Mouse (Mus musculus) limb, embryonic 15.5 days (tissue): ENCODE results near the gene Arl5c. TPM values are rescaled to one million over a fixed set of nuclear protein-coding genes. Genes with fewer than 3 reads are reported as not detected.

ENCODE experiments used
- ATAC-seq: fragments of 200-750 bp; cut with Nextera tagmentation; 2 replicates; pipeline ENCODE4 v1.8.0; 2017; ENCODE audit warnings: low read depth, moderate TSS enrichment; ENCODE audit not compliant: insufficient number of reproducible peaks, low FRiP score, low TSS enrichment
- H3K27ac ChIP-seq: fragments of 300-500 bp; sonication (generic); 2 replicates; pipeline ENCODE4 v1.5.1; 2015; ENCODE audit warnings: moderate library complexity, mild to moderate bottlenecking, inconsistent platforms
- H3K27me3 ChIP-seq: fragments of 300-500 bp; sonication (generic); 2 replicates; pipeline ENCODE4 v1.6.1; 2015; ENCODE audit warnings: inconsistent platforms
- H3K36me3 ChIP-seq: fragments of 300-500 bp; sonication (generic); 2 replicates; pipeline ENCODE4 v1.6.1; 2015; ENCODE audit warnings: inconsistent platforms
- H3K4me1 ChIP-seq: fragments of 300-500 bp; sonication (generic); 2 replicates; pipeline ENCODE4 v1.6.1; 2015; ENCODE audit warnings: inconsistent platforms
- H3K4me2 ChIP-seq: fragments of 300-500 bp; sonication (generic); 2 replicates; pipeline ENCODE4 v1.6.1; 2015; ENCODE audit warnings: mild to moderate bottlenecking, inconsistent platforms
- H3K4me3 ChIP-seq: fragments of 300-500 bp; sonication (generic); 2 replicates; pipeline ENCODE4 v1.5.1; 2015; ENCODE audit warnings: mild to moderate bottlenecking, inconsistent platforms
- H3K9ac ChIP-seq: fragments of 300-500 bp; sonication (generic); 2 replicates; pipeline ENCODE4 v1.6.1; 2015; ENCODE audit warnings: inconsistent platforms
- H3K9me3 ChIP-seq: fragments of 300-500 bp; sonication (generic); 2 replicates; pipeline ENCODE4 v1.6.1; 2016; ENCODE audit warnings: inconsistent platforms
- WGBS: fragments of 180-500 bp; shearing (Covaris S2); methylation state at CpG from one replicate; pipeline ENCODE4 v1.1.7; 2015; 5-methylcytosine and 5-hydroxymethylcytosine counted together
- polyA plus RNA-seq: library from polyadenylated mRNA; unstranded; fragments of >200 nt; fragmentation: Nextera tagmentation; extraction: Ambion mirVana; gene quantifications from 2 replicates; pipeline ENCODE4 v1.2.1, GENCODE M21; 2015

Gene Arl5c
- polyA plus RNA-seq, 1 experiment from 2014 or later = 16.4 TPM

DNA sequence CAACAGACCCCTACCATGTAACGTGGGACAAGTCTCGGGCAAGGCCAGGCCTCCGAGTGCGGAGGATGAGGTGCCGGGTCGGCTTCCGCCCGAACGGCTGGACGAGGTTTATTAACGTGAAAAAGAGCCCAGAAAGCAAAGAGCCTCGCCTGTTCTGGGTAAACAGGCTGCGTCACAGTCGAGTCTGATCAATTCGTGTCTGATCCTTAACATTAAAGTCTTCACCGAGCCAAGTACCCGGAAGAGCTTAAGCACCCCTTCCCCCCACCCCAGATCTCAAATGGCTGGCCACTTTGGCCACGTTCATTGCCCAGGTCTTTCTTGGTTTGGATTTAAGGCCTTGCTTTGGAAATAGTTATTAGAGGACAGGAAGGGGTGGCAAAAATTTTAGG, 31.3 kb upstream of the Arl5c start:
- WGBS = under 1% methylated on average over 18 of the region's 18 CpGs
- peaks cover 35% of the 10 kb centered on the region for H3K36me3 ChIP-seq
- no peak for ATAC-seq
- H3K9me3 ChIP-seq = no peaks in the 10 kb centered on the region
- H3K4me3 ChIP-seq = peak overlapping the region; percentile 83
- peak overlapping the region; percentile 87 for H3K27ac ChIP-seq
- peak overlapping the region; percentile 67 for H3K4me2 ChIP-seq
- H3K27me3 ChIP-seq = no peaks in the 10 kb centered on the region
- H3K9ac ChIP-seq = peak overlapping the region; percentile 99
- peaks cover 14% of the 10 kb centered on the region for H3K4me1 ChIP-seq

GRCm38 (mm10) chr11:98026570-98027296, 30.8 kb upstream of the Arl5c start, which contains the start of gene Rpl19:
Gene Rpl19, plus strand, starts transcription at chr11:98026710.
- Histone ChIP-seq H3K4me2 (peak within 1 kb of the TSS; percentile 67), H3K27me3 (no peaks in the 10 kb centered on the region), H3K4me3 (peak within 1 kb of the TSS; percentile 83), H3K36me3 (peaks cover 35% of the 10 kb centered on the region), H3K9ac (peak within 1 kb of the TSS; percentile 99), H3K27ac (peak within 1 kb of the TSS; percentile 87), H3K4me1 (peaks cover 18% of the 10 kb centered on the region), H3K9me3 (no peaks in the 10 kb centered on the region)
- ATAC-seq = peak; percentile 75
- WGBS = under 1% methylated on average over 67 of the region's 69 CpGs

- Histone ChIP-seq H3K4me3 (peak overlapping the region; percentile 83), H3K27ac (peak overlapping the region; percentile 87), H3K4me1 (peaks cover 23% of the 10 kb centered on the region), H3K9me3 (no peaks in the 10 kb centered on the region), H3K27me3 (no peaks in the 10 kb centered on the region), H3K9ac (peak overlapping the region; percentile 99), H3K4me2 (peak overlapping the region; percentile 67), H3K36me3 (peaks cover 33% of the 10 kb centered on the region)
- no peak for ATAC-seq
- 6% methylated on average over 15 of the region's 15 CpGs for WGBS
Observed at GRCm38 (mm10) chr11:98026248-98026569, 30.2 kb upstream of the Arl5c start.

- no peak overlapping the region for H3K27ac ChIP-seq
- 86% methylated on average over 3 of the region's 3 CpGs for WGBS
- no peak overlapping the region for H3K4me3 ChIP-seq
- peaks cover 16% of the 10 kb centered on the region for H3K36me3 ChIP-seq
- H3K4me1 ChIP-seq = peaks cover 38% of the 10 kb centered on the region
- H3K9me3 ChIP-seq = no peaks in the 10 kb centered on the region
- H3K4me2 ChIP-seq = no peak overlapping the region
- no peak overlapping the region for H3K9ac ChIP-seq
- no peak for ATAC-seq
- H3K27me3 ChIP-seq = no peaks in the 10 kb centered on the region
Observed at GRCm38 (mm10) chr11:98024516-98024915, 28.5 kb upstream of the Arl5c start.

- WGBS = under 1% methylated on average over 49 of the region's 52 CpGs
Observed at GRCm38 (mm10) chr11:98022555-98023371, 26.8 kb upstream of the Arl5c start, which contains the start of gene Cacnb1. Gene Cacnb1, minus strand, starts transcription at chr11:98023034.

DNA sequence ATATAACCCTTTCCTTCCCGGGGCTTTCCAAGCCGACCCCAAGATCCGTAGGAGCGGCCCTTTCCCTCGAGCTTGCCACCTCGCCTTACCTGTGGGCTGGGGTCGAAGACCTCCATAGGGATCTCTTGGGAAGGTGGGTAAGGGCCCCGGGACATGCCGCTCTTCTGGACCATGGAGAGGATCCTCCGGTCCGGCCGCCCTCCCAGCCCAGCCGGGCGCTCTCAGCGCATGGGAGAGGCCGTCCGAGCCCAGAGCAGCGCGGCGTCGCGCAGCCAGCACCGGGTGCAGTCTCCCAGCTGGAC, 26.2 kb upstream of the Arl5c start:
- WGBS = under 1% methylated on average over 23 of the region's 23 CpGs
- H3K27me3 ChIP-seq = no peaks in the 10 kb centered on the region
- H3K9ac ChIP-seq = peak overlapping the region; percentile 80
- H3K4me2 ChIP-seq = peak overlapping the region; percentile 84
- peak overlapping the region; percentile 88 for H3K4me3 ChIP-seq
- H3K27ac ChIP-seq = peak overlapping the region; percentile 91
- ATAC-seq = no peak
- peaks cover 14% of the 10 kb centered on the region for H3K36me3 ChIP-seq
- H3K4me1 ChIP-seq = peaks cover 45% of the 10 kb centered on the region
- no peaks in the 10 kb centered on the region for H3K9me3 ChIP-seq

More at GRCm38 (mm10) chr11:98022555-98023371, 26.8 kb upstream of the Arl5c start, which contains the start of gene Cacnb1:
- Histone ChIP-seq H3K27me3 (no peaks in the 10 kb centered on the region), H3K9me3 (no peaks in the 10 kb centered on the region), H3K4me3 (peak within 1 kb of the TSS; percentile 88), H3K9ac (peak within 1 kb of the TSS; percentile 80), H3K27ac (peak within 1 kb of the TSS; percentile 91), H3K4me2 (peak within 1 kb of the TSS; percentile 84), H3K4me1 (peaks cover 49% of the 10 kb centered on the region), H3K36me3 (peaks cover 8% of the 10 kb centered on the region)
- ATAC-seq = peak; percentile 40; the same call in 1 of the 2 replicates

DNA sequence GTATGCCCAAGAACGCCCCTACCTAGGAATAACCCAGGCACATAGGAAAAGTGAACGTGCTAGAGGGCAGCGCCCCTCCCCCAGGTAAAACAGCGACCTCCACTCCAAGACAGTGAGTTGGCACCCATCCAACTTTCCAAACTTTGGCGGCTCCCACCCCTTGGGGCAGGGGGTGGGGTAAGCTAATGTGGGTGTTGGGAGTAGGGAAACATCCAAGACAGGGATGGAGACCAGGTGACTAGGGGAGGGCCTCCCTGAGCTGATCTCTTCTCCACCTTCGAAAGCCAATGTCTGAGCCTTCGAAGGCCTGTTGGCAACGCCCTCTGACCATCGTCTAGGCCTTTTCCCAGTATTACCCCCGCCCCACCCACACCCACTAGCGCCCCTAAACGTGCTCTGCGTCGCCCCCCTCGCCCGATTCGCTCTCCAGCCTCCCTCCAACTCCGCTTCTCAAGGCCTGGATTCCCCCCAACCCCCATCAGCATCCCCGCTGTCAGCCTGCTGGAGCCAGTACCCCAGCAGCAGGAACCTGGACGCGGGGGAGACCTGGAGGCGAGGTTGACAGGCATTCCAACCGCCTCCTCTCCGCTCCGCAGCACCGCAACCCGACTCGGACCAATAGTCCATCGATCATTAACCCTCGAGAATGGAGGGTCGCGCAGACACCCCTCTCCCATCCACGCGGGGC, 25.7 kb upstream of the Arl5c start:
- peaks cover 45% of the 10 kb centered on the region for H3K4me1 ChIP-seq
- ATAC-seq = peak; percentile 37; the same call in 1 of the 2 replicates
- H3K27ac ChIP-seq = peak overlapping the region; percentile 91
- peaks cover 18% of the 10 kb centered on the region for H3K36me3 ChIP-seq
- WGBS = 3% methylated on average over 34 of the region's 34 CpGs
- peak overlapping the region; percentile 84 for H3K4me2 ChIP-seq
- no peaks in the 10 kb centered on the region for H3K9me3 ChIP-seq
- H3K4me3 ChIP-seq = peak overlapping the region; percentile 88
- peak overlapping the region; percentile 80 for H3K9ac ChIP-seq
- no peaks in the 10 kb centered on the region for H3K27me3 ChIP-seq

DNA sequence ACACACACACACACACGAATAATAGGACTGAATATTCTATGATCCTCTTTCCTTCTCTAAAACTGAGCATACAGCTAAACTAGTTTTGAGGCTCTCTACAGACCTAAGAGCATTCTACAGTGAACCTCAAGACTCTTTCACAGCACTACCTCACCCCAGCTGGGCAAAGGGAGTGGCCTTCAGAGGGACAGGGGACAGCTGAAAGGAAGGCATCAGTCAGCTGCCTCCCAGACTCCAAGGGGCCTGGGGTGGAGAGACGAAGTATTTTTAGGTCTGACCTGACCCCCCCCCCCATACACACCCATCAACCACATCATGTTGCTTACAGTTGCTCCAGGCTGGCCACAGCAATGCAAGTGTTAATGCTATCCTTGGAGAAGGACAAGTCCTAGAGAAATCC, 25.1 kb upstream of the Arl5c start:
- no peak overlapping the region for H3K9ac ChIP-seq
- peaks cover 23% of the 10 kb centered on the region for H3K36me3 ChIP-seq
- 45% methylated on average over 2 of the region's 2 CpGs for WGBS
- H3K27me3 ChIP-seq = no peaks in the 10 kb centered on the region
- H3K4me3 ChIP-seq = peak overlapping the region; percentile 88
- ATAC-seq = peak; percentile 26; the same call in 1 of the 2 replicates
- H3K9me3 ChIP-seq = no peaks in the 10 kb centered on the region
- peaks cover 45% of the 10 kb centered on the region for H3K4me1 ChIP-seq
- H3K4me2 ChIP-seq = peak overlapping the region; percentile 84
- peak overlapping the region; percentile 91 for H3K27ac ChIP-seq

GRCm38 (mm10) chr11:98020710-98021109, 24.7 kb upstream of the Arl5c start:
- Histone ChIP-seq H3K4me3 (peak overlapping the region; percentile 10), H3K4me1 (peaks cover 42% of the 10 kb centered on the region), H3K36me3 (peaks cover 28% of the 10 kb centered on the region), H3K27me3 (no peaks in the 10 kb centered on the region), H3K9ac (no peak overlapping the region), H3K9me3 (no peaks in the 10 kb centered on the region), H3K4me2 (peak overlapping the region; percentile 19; the same call in 1 of the 2 replicates), H3K27ac (peak overlapping the region; percentile 43; the same call in 1 of the 2 replicates)
- ATAC-seq = no peak
- 44% methylated on average over 1 of the region's 1 CpGs for WGBS

DNA sequence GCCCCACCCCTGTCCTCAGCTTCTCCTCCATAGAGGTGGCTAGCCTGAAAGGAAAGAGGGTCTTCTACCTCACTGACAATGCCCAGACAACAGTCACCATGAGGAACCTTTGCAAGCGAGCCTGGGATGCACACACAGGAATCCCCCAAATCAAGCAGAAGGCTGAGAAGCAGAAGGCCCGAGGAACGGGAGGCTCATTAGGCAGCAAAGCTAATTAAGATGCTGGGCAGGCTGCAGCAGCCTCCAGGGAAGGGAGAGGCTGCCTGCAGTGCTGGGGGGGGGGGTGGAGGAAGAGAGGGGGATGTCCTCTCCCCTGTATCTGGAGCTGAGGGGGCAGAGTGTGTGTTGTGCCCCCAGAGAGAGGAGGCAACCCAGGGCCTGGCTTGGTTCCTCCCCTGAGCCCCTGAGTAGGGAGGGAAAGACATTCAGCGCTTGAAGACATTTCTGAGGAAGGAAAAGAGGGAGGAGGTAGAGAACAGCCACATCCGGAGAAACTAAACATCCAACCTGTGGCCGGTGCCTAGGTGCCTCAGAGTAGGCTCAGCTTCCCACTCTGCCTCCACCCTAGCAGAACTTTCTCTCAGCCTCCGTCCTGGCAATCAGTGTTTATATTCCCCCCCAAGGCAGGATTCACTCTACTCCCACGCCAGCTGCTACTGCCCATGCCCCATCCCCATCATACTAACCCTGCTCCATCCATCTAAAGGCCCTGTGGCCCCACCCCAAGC, 24.1 kb upstream of the Arl5c start:
- peak overlapping the region; percentile 10; the same call in 1 of the 2 replicates for H3K4me3 ChIP-seq
- H3K9ac ChIP-seq = no peak overlapping the region
- peaks cover 38% of the 10 kb centered on the region for H3K4me1 ChIP-seq
- WGBS = 25% methylated on average over 8 of the region's 8 CpGs
- no peaks in the 10 kb centered on the region for H3K9me3 ChIP-seq
- peak overlapping the region; percentile 19; the same call in 1 of the 2 replicates for H3K4me2 ChIP-seq
- ATAC-seq = no peak
- H3K27ac ChIP-seq = peak overlapping the region; percentile 43
- H3K27me3 ChIP-seq = no peaks in the 10 kb centered on the region
- H3K36me3 ChIP-seq = peaks cover 33% of the 10 kb centered on the region
